In genomic region chr11:117968016-117968671, GRCm38 (mm10) we compare ENCODE assay signal across 8 mouse cellular contexts. TPM values are rescaled to one million over a fixed set of nuclear protein-coding genes. Genes with fewer than 3 reads are reported as not detected.
DNase-seq lines count a peak whose midpoint lies in the region; ATAC-seq and TF ChIP-seq lines count a peak whose summit lies in the region.

No protein-coding gene starts in this region.

- peak; percentile 66 for DNase-seq in lung, embryonic 14.5 days
- DNase-seq in lung, postnatal 36 days: no peak
- DNase-seq in brain, embryonic 14.5 days (ENCODE audit: low read depth): peak; percentile 61
- DNase-seq in left cerebral cortex, postnatal 4 days: peak; percentile 45
- no peak for DNase-seq in ovary, postnatal 14 days (ENCODE audit: low spot score)
- DNase-seq in urinary bladder, postnatal 4 days (ENCODE audit: low spot score in 2 of 2): no peak

- H3K4me3 ChIP-seq in lung, embryonic 14.5 days (ENCODE audit: low read depth, low read length): peak overlapping the region; percentile 73
- H3K4me3 ChIP-seq in forebrain, embryonic 16.5 days (replicated peaks; ENCODE audit: low read length): peak overlapping the region; percentile 79
- peak overlapping the region; percentile 69 for H3K4me3 ChIP-seq in midbrain, embryonic 16.5 days (ENCODE audit: low read depth, low read length)

- H3K4me1 ChIP-seq in lung, embryonic 14.5 days (ENCODE audit: insufficient read depth): peaks cover 32% of the 10 kb centered on the region; the same call in 1 of the 2 replicates
- H3K4me1 ChIP-seq in forebrain, embryonic 16.5 days (replicated peaks; ENCODE audit: control insufficient read depth, insufficient read depth, low read length): peaks cover 48% of the 10 kb centered on the region
- H3K4me1 ChIP-seq in midbrain, embryonic 16.5 days (ENCODE audit: control insufficient read depth, insufficient read depth, low read length): peaks cover 40% of the 10 kb centered on the region

- H3K36me3 ChIP-seq in lung, embryonic 14.5 days (ENCODE audit: insufficient read depth): peaks cover 13% of the 10 kb centered on the region
- H3K36me3 ChIP-seq in forebrain, embryonic 16.5 days (ENCODE audit: control insufficient read depth, insufficient read depth): no peaks in the 10 kb centered on the region
- H3K36me3 ChIP-seq in midbrain, embryonic 16.5 days (ENCODE audit: control insufficient read depth, insufficient read depth, low read length): no peaks in the 10 kb centered on the region

- no peak for ATAC-seq in lung, embryonic 14.5 days (ENCODE audit: insufficient read depth)
- no peak for ATAC-seq in forebrain, embryonic 16.5 days
- no peak; the same call in 1 of the 2 replicates for ATAC-seq in midbrain, embryonic 16.5 days

- intact Hi-C loops in left cerebral cortex, postnatal 4 days (cut with DNase I): no loop called here

- H3K9ac ChIP-seq in lung, embryonic 14.5 days: peak overlapping the region; percentile 81
- H3K9ac ChIP-seq in forebrain, embryonic 16.5 days (replicated peaks; ENCODE audit: low read depth, low read length): peak overlapping the region; percentile 80
- H3K9ac ChIP-seq in midbrain, embryonic 16.5 days (ENCODE audit: low read depth, low read length): peak overlapping the region; percentile 83

- H3K9me3 ChIP-seq in lung, embryonic 14.5 days (ENCODE audit: low read depth, low read length): no peaks in the 10 kb centered on the region
- no peaks in the 10 kb centered on the region for H3K9me3 ChIP-seq in forebrain, embryonic 16.5 days (ENCODE audit: control insufficient read depth, low read length)
- H3K9me3 ChIP-seq in midbrain, embryonic 16.5 days (replicated peaks; ENCODE audit: control insufficient read depth, low read length, poor library complexity, severe bottlenecking): no peaks in the 10 kb centered on the region

- no peak for TF ChIP-seq POLR2A in brain, embryonic 14.5 days (IDR thresholded peaks at IDR 0.05; ENCODE audit: borderline replicate concordance, extremely low read depth, insufficient read depth, insufficient read length, poor library complexity, severe bottlenecking)

- H3K27me3 ChIP-seq in lung, embryonic 14.5 days (ENCODE audit: insufficient read depth, low read length): 0 out of 2 replicates have a peak, but pooled peaks cover 12% of the 10 kb centered on the region
- H3K27me3 ChIP-seq in forebrain, embryonic 16.5 days (replicated peaks; ENCODE audit: control insufficient read depth, insufficient read depth, low read length): no peaks in the 10 kb centered on the region
- H3K27me3 ChIP-seq in midbrain, embryonic 16.5 days (ENCODE audit: control insufficient read depth, insufficient read depth, low read depth, low read length): peaks cover 6% of the 10 kb centered on the region

- H3K4me2 ChIP-seq in lung, embryonic 14.5 days: peak overlapping the region; percentile 99
- H3K4me2 ChIP-seq in forebrain, embryonic 16.5 days (ENCODE audit: low read length): peak overlapping the region; percentile 90
- peak overlapping the region; percentile 95 for H3K4me2 ChIP-seq in midbrain, embryonic 16.5 days (ENCODE audit: low read length)

- H3K27ac ChIP-seq in lung, embryonic 14.5 days (ENCODE audit: low read depth): peak overlapping the region; percentile 97
- H3K27ac ChIP-seq in forebrain, embryonic 16.5 days (ENCODE audit: low read length): peak overlapping the region; percentile 88
- H3K27ac ChIP-seq in midbrain, embryonic 16.5 days (ENCODE audit: low read length): peak overlapping the region; percentile 77

- WGBS in lung, embryonic 14.5 days: under 1% methylated on average over 64 of the region's 64 CpGs
- WGBS in forebrain, embryonic 16.5 days: under 1% methylated on average over 61 of the region's 64 CpGs
- WGBS in midbrain, embryonic 16.5 days: 1% methylated on average over 60 of the region's 64 CpGs

- no peak for TF ChIP-seq CTCF in lung, embryonic 14.5 days (IDR thresholded peaks at IDR 0.05; ENCODE audit: low read depth)
- no peak for TF ChIP-seq CTCF in brain, embryonic 14.5 days (IDR thresholded peaks at IDR 0.05; ENCODE audit: borderline replicate concordance, extremely low read depth, insufficient read depth, insufficient read length)

RNA-seq across cellular contexts. Expression of gene Socs3, which starts 1.7 kb away (rescaled TPM):
- 5.4 and 6.4 TPM in 2 replicates for polyA plus RNA-seq in lung, embryonic 14.5 days (2014; fragmentation: Nextera tagmentation; extraction: Ambion mirVana)
- polyA plus RNA-seq in brain, embryonic 14.5 days (2012; rRNA removed): 8.4 and 13.6 TPM in 2 replicates
- 11.7 and 13.7 TPM in 2 replicates for polyA plus RNA-seq in forebrain, embryonic 16.5 days (2015; fragmentation: Nextera tagmentation; extraction: Ambion mirVana)
- 1 to 10 TPM; 3.8 to 4.1 TPM for total RNA-seq in left cerebral cortex, postnatal 4 days (2021)
- 5.9 and 7.2 TPM in 2 replicates for polyA plus RNA-seq in midbrain, embryonic 16.5 days (2015; fragmentation: Nextera tagmentation; extraction: Ambion mirVana)

RNA-seq across cellular contexts. Expression of gene Pgs1, which starts 17.9 kb away (rescaled TPM):
- 35.8 and 40.8 TPM in 2 replicates for polyA plus RNA-seq in lung, embryonic 14.5 days (2014; fragmentation: Nextera tagmentation; extraction: Ambion mirVana)
- 48.5 and 55.7 TPM in 2 replicates for polyA plus RNA-seq in brain, embryonic 14.5 days (2012; rRNA removed)
- polyA plus RNA-seq in forebrain, embryonic 16.5 days (2015; fragmentation: Nextera tagmentation; extraction: Ambion mirVana): 56.9 and 58.1 TPM in 2 replicates
- total RNA-seq in left cerebral cortex, postnatal 4 days (2021): 10 to 100 TPM; 56.9 to 58.6 TPM
- polyA plus RNA-seq in midbrain, embryonic 16.5 days (2015; fragmentation: Nextera tagmentation; extraction: Ambion mirVana): 61.2 and 62.1 TPM in 2 replicates

Comparison
In these comparisons a context has a peak if more than half of its experiments do, and no peak if none do; other contexts are left out.
1. DNase-seq: peak in lung, embryonic 14.5 days (single experiment), brain, embryonic 14.5 days (single experiment) and left cerebral cortex, postnatal 4 days (single experiment); none in lung, postnatal 36 days (single experiment), ovary, postnatal 14 days (single experiment) and urinary bladder, postnatal 4 days (0 of 2).
2. Peak in every context shown above with its lines, with median percentiles within 50 percentile points of each other: H3K27ac ChIP-seq, H3K4me2 ChIP-seq, H3K4me3 ChIP-seq and H3K9ac ChIP-seq.